Mouse (Mus musculus) neural tube, embryonic 13.5 days (tissue): ENCODE results near the gene Plekhb1. TPM values are rescaled to one million over a fixed set of nuclear protein-coding genes. Genes with fewer than 3 reads are reported as not detected.

Experiments
- ATAC-seq: fragments of 200-750 bp; cut with Nextera tagmentation; 2 replicates; pipeline ENCODE4 v1.8.0; 2017; ENCODE audit warnings: low read depth, mild to moderate bottlenecking, moderate TSS enrichment, moderate library complexity
- H3K27ac ChIP-seq: fragments of 300-500 bp; sonication (generic); replicated peaks from 2 replicates; pipeline ENCODE4 v1.5.1; 2015; ENCODE audit warnings: moderate library complexity, mild to moderate bottlenecking, inconsistent platforms
- H3K27me3 ChIP-seq: fragments of 300-500 bp; sonication (generic); 2 replicates; pipeline ENCODE4 v1.6.1; 2015; ENCODE audit warnings: mild to moderate bottlenecking, inconsistent platforms
- H3K36me3 ChIP-seq: fragments of 300-500 bp; sonication (generic); 2 replicates; pipeline ENCODE4 v1.6.1; 2015; ENCODE audit warnings: mild to moderate bottlenecking, inconsistent platforms
- H3K4me1 ChIP-seq: fragments of 300-500 bp; sonication (generic); replicated peaks from 2 replicates; pipeline ENCODE4 v1.6.1; 2015; ENCODE audit warnings: inconsistent platforms
- H3K4me2 ChIP-seq: fragments of 300-500 bp; sonication (generic); 2 replicates; pipeline ENCODE4 v1.6.1; 2015; ENCODE audit warnings: inconsistent platforms, mild to moderate bottlenecking, moderate library complexity
- H3K4me3 ChIP-seq: fragments of 300-500 bp; sonication (generic); 2 replicates; pipeline ENCODE4 v1.5.1; 2015; ENCODE audit warnings: mild to moderate bottlenecking, inconsistent platforms
- H3K9ac ChIP-seq: fragments of 300-500 bp; sonication (generic); 2 replicates; pipeline ENCODE4 v1.6.1; 2015; ENCODE audit warnings: moderate library complexity, mild to moderate bottlenecking, inconsistent platforms
- H3K9me3 ChIP-seq: fragments of 300-500 bp; sonication (generic); 2 replicates; pipeline ENCODE4 v1.6.1; 2016; ENCODE audit warnings: inconsistent platforms
- WGBS: fragments of 180-500 bp; shearing (Covaris S2); methylation state at CpG from one replicate; pipeline ENCODE4 v1.1.7; 2015; 5-methylcytosine and 5-hydroxymethylcytosine counted together
- polyA plus RNA-seq: library from polyadenylated mRNA; unstranded; fragments of >200 nt; fragmentation: Nextera tagmentation; extraction: Ambion mirVana; gene quantifications from 2 replicates; pipeline ENCODE4 v1.2.1, GENCODE M21; 2015

The Plekhb1 gene
- polyA plus RNA-seq, 1 experiment from 2014 or later, result 26.9 TPM

- Histone ChIP-seq H3K36me3 (no peaks in the 10 kb centered on the region), H3K4me1 (peaks cover 23% of the 10 kb centered on the region), H3K27ac (peak within 1 kb of the TSS; percentile 100), H3K9me3 (no peaks in the 10 kb centered on the region), H3K4me2 (peak within 1 kb of the TSS; percentile 72), H3K4me3 (peak within 1 kb of the TSS; percentile 100), H3K9ac (peak within 1 kb of the TSS; percentile 100), H3K27me3 (no peaks in the 10 kb centered on the region)
- WGBS, result under 1% methylated on average over 102 of the region's 105 CpGs
- peak; percentile 97 for ATAC-seq
These were observed 54.7 kb downstream of the Plekhb1 start, which contains the start of gene Rab6a for GRCm38 (mm10) chr7:100607214-100608129. Gene Rab6a (plus strand): TSS chr7:100607410.

DNA sequence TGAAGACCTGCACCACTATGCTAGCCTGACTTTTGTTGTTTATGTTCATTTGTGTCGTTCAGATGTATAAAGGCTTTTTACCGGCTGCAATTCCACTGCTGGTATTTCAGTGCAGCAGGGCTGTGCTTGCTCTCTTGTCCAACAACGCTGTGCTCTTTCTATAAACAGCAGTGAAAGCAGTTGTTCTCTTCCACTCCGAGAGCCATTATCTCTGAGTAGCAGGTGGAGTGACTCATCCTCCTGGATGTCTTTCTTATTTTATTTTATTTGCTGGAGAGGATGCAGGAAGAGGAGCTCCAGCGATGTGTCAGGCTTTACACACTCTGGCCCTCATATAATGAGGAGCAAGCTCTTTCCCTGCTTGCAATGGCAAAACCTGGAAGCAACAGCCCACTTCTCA lies 62.0 kb downstream of the Plekhb1 start:
- H3K27ac ChIP-seq, result no peak overlapping the region
- no peak for ATAC-seq
- H3K4me3 ChIP-seq, result no peak overlapping the region
- no peak overlapping the region for H3K4me2 ChIP-seq
- H3K9me3 ChIP-seq, result no peaks in the 10 kb centered on the region
- H3K4me1 ChIP-seq, result no peaks in the 10 kb centered on the region
- no peaks in the 10 kb centered on the region for H3K27me3 ChIP-seq
- no peaks in the 10 kb centered on the region for H3K36me3 ChIP-seq
- 81% methylated on average over 5 of the region's 5 CpGs for WGBS
- no peak overlapping the region for H3K9ac ChIP-seq

DNA sequence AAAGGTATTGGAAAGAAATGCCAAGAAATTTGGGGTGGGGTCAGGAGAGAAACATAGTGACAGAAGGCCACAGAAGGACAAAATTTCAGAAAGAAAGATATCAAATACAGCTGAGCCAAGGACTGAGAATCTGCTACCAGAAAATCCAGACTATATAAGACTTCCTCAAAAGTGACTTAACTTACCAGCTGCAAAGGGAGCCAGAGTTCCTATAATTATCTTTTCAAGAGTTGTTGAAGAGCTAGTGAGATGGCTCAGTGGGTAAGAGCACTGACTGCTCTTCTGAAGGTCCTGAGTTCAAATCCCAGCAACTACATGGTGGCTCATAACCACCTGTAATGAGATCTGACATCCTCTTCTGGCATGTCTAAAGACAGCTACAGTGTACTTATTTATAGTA lies 68.9 kb downstream of the Plekhb1 start:
- no peaks in the 10 kb centered on the region for H3K9me3 ChIP-seq
- no peak overlapping the region for H3K4me3 ChIP-seq
- no peaks in the 10 kb centered on the region for H3K4me1 ChIP-seq
- no peaks in the 10 kb centered on the region for H3K27me3 ChIP-seq
- ATAC-seq, result no peak
- no peaks in the 10 kb centered on the region for H3K36me3 ChIP-seq
- H3K4me2 ChIP-seq, result no peak overlapping the region
- H3K27ac ChIP-seq, result no peak overlapping the region
- H3K9ac ChIP-seq, result no peak overlapping the region

Other genes with a start within 250 kb of the Plekhb1 start
- gene Ucp3, start 189.4 kb downstream of the Plekhb1 start, polyA plus RNA-seq, result not detected in 2 replicates
- 71.0 and 76.4 TPM in 2 replicates for gene Ucp2, start 169.1 kb downstream of the Plekhb1 start, polyA plus RNA-seq
- 2.5 and 2.6 TPM in 2 replicates for gene Dnajb13, start 147.5 kb downstream of the Plekhb1 start, polyA plus RNA-seq
- 17.7 and 18.4 TPM in 2 replicates for gene Coa4, start 125.3 kb downstream of the Plekhb1 start, polyA plus RNA-seq
- 245 and 256 TPM in 2 replicates for gene Rab6a, start 55.0 kb downstream of the Plekhb1 start, polyA plus RNA-seq
- gene Mrpl48, start 54.1 kb downstream of the Plekhb1 start, polyA plus RNA-seq, result 79.0 and 85.6 TPM in 2 replicates
- gene Fam168a, start 44.2 kb upstream of the Plekhb1 start, polyA plus RNA-seq, result 90.4 and 97.8 TPM in 2 replicates
- 3.7 and 4.6 TPM in 2 replicates for gene Relt, start 201.0 kb upstream of the Plekhb1 start, polyA plus RNA-seq